Mouse (Mus musculus) embryonic facial prominence, embryonic 12.5 days (tissue): ENCODE results near the gene Ripk1. TPM values are rescaled to one million over a fixed set of nuclear protein-coding genes. Genes with fewer than 3 reads are reported as not detected.

Source experiments
- ATAC-seq: fragments of 200-750 bp; cut with Nextera tagmentation; 2 replicates; pipeline ENCODE4 v1.8.0; 2017; ENCODE audit not compliant: insufficient number of reproducible peaks, insufficient read depth, low FRiP score, low TSS enrichment
- H3K27ac ChIP-seq: fragments of 300-500 bp; sonication (generic); 2 replicates; pipeline ENCODE4 v1.5.1; 2016; ENCODE audit warnings: mild to moderate bottlenecking
- H3K27me3 ChIP-seq: fragments of 300-500 bp; sonication (generic); 2 replicates; pipeline ENCODE4 v1.6.1; 2016; ENCODE audit warnings: mild to moderate bottlenecking, moderate library complexity
- H3K36me3 ChIP-seq: fragments of 300-500 bp; sonication (generic); 2 replicates; pipeline ENCODE4 v1.6.1; 2016; ENCODE audit warnings: mild to moderate bottlenecking
- H3K4me1 ChIP-seq: fragments of 300-500 bp; sonication (generic); 2 replicates; pipeline ENCODE4 v1.6.1; 2016
- H3K4me2 ChIP-seq: fragments of 300-500 bp; sonication (generic); replicated peaks from 2 replicates; pipeline ENCODE4 v1.6.1; 2016; ENCODE audit warnings: mild to moderate bottlenecking, moderate library complexity
- H3K4me3 ChIP-seq: fragments of 300-500 bp; sonication (generic); 2 replicates; pipeline ENCODE4 v1.5.1; 2016; ENCODE audit warnings: mild to moderate bottlenecking
- H3K9ac ChIP-seq: fragments of 300-500 bp; sonication (generic); 2 replicates; pipeline ENCODE4 v1.6.1; 2016; ENCODE audit warnings: mild to moderate bottlenecking, moderate library complexity
- H3K9me3 ChIP-seq: fragments of 300-500 bp; sonication (generic); 2 replicates; pipeline ENCODE4 v1.6.1; 2016; ENCODE audit warnings: mild to moderate bottlenecking, moderate library complexity
- WGBS: fragments of 180-500 bp; shearing (Covaris S2); methylation state at CpG from one replicate; pipeline ENCODE4 v1.1.7; 2016; 5-methylcytosine and 5-hydroxymethylcytosine counted together
- polyA plus RNA-seq: library from polyadenylated mRNA; unstranded; fragments of >200 nt; fragmentation: Nextera tagmentation; extraction: Ambion mirVana; gene quantifications from 2 replicates; pipeline ENCODE4 v1.2.1, GENCODE M21; 2016

The Ripk1 gene
- polyA plus RNA-seq, 1 experiment from 2014 or later = 16.4 TPM

DNA sequence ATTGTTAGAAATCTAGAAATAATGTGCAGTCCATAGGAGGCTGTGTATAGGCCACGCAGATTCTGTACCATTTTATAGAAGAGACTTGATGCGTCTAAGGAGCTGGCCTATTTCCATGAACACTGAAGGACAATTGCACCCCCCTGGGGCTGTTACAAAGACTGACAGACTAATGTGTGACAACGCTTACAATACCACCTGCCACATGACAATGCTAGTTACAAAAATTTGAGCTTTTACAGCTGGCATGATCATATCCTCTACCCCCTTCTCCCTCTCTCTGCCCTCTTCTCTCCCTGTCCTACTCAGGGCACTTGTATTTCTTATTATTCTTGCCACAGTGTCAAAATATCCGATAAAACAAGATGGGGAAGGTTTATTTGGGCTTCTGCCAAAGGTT, 79.8 kb downstream of the Ripk1 start:
- Histone ChIP-seq H3K4me2 (no peak overlapping the region), H3K27ac (no peak overlapping the region), H3K4me1 (peaks cover 4% of the 10 kb centered on the region), H3K4me3 (no peak overlapping the region), H3K36me3 (no peaks in the 10 kb centered on the region), H3K9ac (no peak overlapping the region), H3K9me3 (no peaks in the 10 kb centered on the region), H3K27me3 (no peaks in the 10 kb centered on the region)
- WGBS = 86% methylated on average over 4 of the region's 4 CpGs
- no peak for ATAC-seq

- Histone ChIP-seq H3K4me1 (0 out of 2 replicates have a peak, but pooled peaks cover 4% of the 10 kb centered on the region), H3K36me3 (no peaks in the 10 kb centered on the region), H3K27ac (no peak overlapping the region), H3K4me3 (no peak overlapping the region), H3K27me3 (no peaks in the 10 kb centered on the region), H3K9ac (no peak overlapping the region), H3K4me2 (no peak overlapping the region), H3K9me3 (no peaks in the 10 kb centered on the region)
- ATAC-seq = no peak
- WGBS = 66% methylated on average over 9 of the region's 9 CpGs
These were observed 82.0 kb downstream of the Ripk1 start for GRCm38 (mm10) chr13:34084026-34084750.

Other genes with a start within 250 kb of the Ripk1 start
- not detected in 2 replicates for gene Serpinb6e, start 159.0 kb upstream of the Ripk1 start, polyA plus RNA-seq
- 0.34 and 0.42 TPM in 2 replicates for gene Serpinb6c, start 96.7 kb upstream of the Ripk1 start, polyA plus RNA-seq
- gene Nqo2, start 37.7 kb upstream of the Ripk1 start, polyA plus RNA-seq = 15.5 and 15.8 TPM in 2 replicates
- 57.0 and 61.2 TPM in 2 replicates for gene Serpinb6a, start 431 bp downstream of the Ripk1 start, polyA plus RNA-seq
- gene Bphl, start 35.2 kb downstream of the Ripk1 start, polyA plus RNA-seq = 40.2 and 43.9 TPM in 2 replicates
- gene Tubb2a, start 75.6 kb downstream of the Ripk1 start, polyA plus RNA-seq = 162 and 188 TPM in 2 replicates
- 66.5 and 77.7 TPM in 2 replicates for gene Tubb2b, start 128.1 kb downstream of the Ripk1 start, polyA plus RNA-seq
- 111 TPM in 2 replicates for gene Psmg4, start 160.6 kb downstream of the Ripk1 start, polyA plus RNA-seq